Mouse (Mus musculus): ENCODE results near the gene Bcan.

The Bcan gene

GRCm38 (mm10) chr3:87971489-87972202, 28.4 kb downstream of the Bcan start:
- peak; percentile 54 for DNase-seq

- peak; percentile 48 for DNase-seq
Measured at GRCm38 (mm10) chr3:87970939-87971488, 29.0 kb downstream of the Bcan start, which contains the start of gene Nes. TSS of gene Nes (plus strand) at chr3:87971078.

- DNase-seq, result peak; percentile 73
Measured at GRCm38 (mm10) chr3:87970184-87970938, 29.7 kb downstream of the Bcan start.

GRCm38 (mm10) chr3:87960586-87961191, 39.3 kb downstream of the Bcan start:
- peak; percentile 82 for DNase-seq

- DNase-seq, result no peak
Measured at GRCm38 (mm10) chr3:87960191-87960585, 39.8 kb downstream of the Bcan start.

- no peak for DNase-seq
Measured at GRCm38 (mm10) chr3:87959371-87959770, 40.7 kb downstream of the Bcan start.

GRCm38 (mm10) chr3:87958967-87959366, 41.1 kb downstream of the Bcan start:
- no peak for DNase-seq

- DNase-seq, result no peak
Measured at GRCm38 (mm10) chr3:87958476-87958875, 41.6 kb downstream of the Bcan start.

- DNase-seq, result no peak
Measured at GRCm38 (mm10) chr3:87958056-87958455, 42.0 kb downstream of the Bcan start.

GRCm38 (mm10) chr3:87952440-87952839, 47.6 kb downstream of the Bcan start:
- DNase-seq, result no peak

GRCm38 (mm10) chr3:87951946-87952345, 48.1 kb downstream of the Bcan start:
- no peak for DNase-seq

GRCm38 (mm10) chr3:87949955-87950515, 50.0 kb downstream of the Bcan start:
- no peak for DNase-seq

- no peak for DNase-seq
Measured at GRCm38 (mm10) chr3:87949266-87949954, 50.6 kb downstream of the Bcan start.

GRCm38 (mm10) chr3:87948378-87949265, 51.4 kb downstream of the Bcan start, which contains the start of gene Crabp2:
TSS of gene Crabp2 (plus strand) at chr3:87948666.
- DNase-seq, result peak; percentile 35

GRCm38 (mm10) chr3:87947811-87948199, 52.2 kb downstream of the Bcan start:
- DNase-seq, result no peak

GRCm38 (mm10) chr3:87947056-87947810, 52.8 kb downstream of the Bcan start:
- no peak for DNase-seq

- no peak for DNase-seq
Measured at GRCm38 (mm10) chr3:87946541-87946860, 53.5 kb downstream of the Bcan start.

- no peak for DNase-seq
Measured at GRCm38 (mm10) chr3:87945781-87946540, 54.1 kb downstream of the Bcan start.

GRCm38 (mm10) chr3:87944838-87945600, 55.0 kb downstream of the Bcan start:
- DNase-seq, result no peak

Measured in thymus, postnatal 4 days (tissue).